Comparison of ENCODE assay signal across 11 mouse cellular contexts in genomic region chr3:17784076-17784475, GRCm38 (mm10).
DNase-seq lines count a peak whose midpoint lies in the region; ATAC-seq lines count a peak whose summit lies in the region.
"Had no signal": no experiment of that assay in that cellular context is flagged by ENCODE, and none has a peak within 500 bp of the region (broad histone marks: within the 10 kb centered on the region; RNA-seq: fewer than 3 reads in every experiment).

No protein-coding gene starts in this region.

- H3K9me3 ChIP-seq in hindbrain, embryonic 13.5 days, result no peaks in the 10 kb centered on the region
- no peaks in the 10 kb centered on the region for H3K9me3 ChIP-seq in midbrain, embryonic 14.5 days (ENCODE audit: control insufficient read depth, low read length)

- H3K4me1 ChIP-seq in hindbrain, embryonic 13.5 days (replicated peaks), result peaks cover 37% of the 10 kb centered on the region
- peaks cover 24% of the 10 kb centered on the region for H3K4me1 ChIP-seq in midbrain, embryonic 14.5 days (ENCODE audit: control insufficient read depth, insufficient read depth, low read length)

- peak; percentile 25 for DNase-seq in retina, postnatal 1 day
- DNase-seq in retina, embryonic 14.5 days (ENCODE audit: low spot score), result no peak
- DNase-seq in midbrain, embryonic 14.5 days, result peak; percentile 66
- no peak for DNase-seq in layer of hippocampus, postnatal 25 days (ENCODE audit: extremely low spot score in 1 of 2, low spot score in 1 of 2)
- DNase-seq in cerebellum, adult 18-20 months, result no peak
- DNase-seq: cerebellum, adult 2 months; embryo, embryonic 11 days; heart, adult 18-20 months had no signal

- H3K4me3 ChIP-seq in hindbrain, embryonic 13.5 days, result peak overlapping the region; percentile 26
- H3K4me3 ChIP-seq in midbrain, embryonic 14.5 days (replicated peaks; ENCODE audit: low read depth, low read length), result peak overlapping the region; percentile 94

- no peaks in the 10 kb centered on the region for H3K36me3 ChIP-seq in hindbrain, embryonic 13.5 days
- H3K36me3 ChIP-seq in midbrain, embryonic 14.5 days (ENCODE audit: control insufficient read depth, insufficient read depth, low read length), result no peaks in the 10 kb centered on the region
- H3K36me3 ChIP-seq: G1E had no signal

- 30% methylated on average over 3 of the region's 3 CpGs for WGBS in hindbrain, embryonic 13.5 days
- WGBS in midbrain, embryonic 14.5 days, result 11% methylated on average over 3 of the region's 3 CpGs

- H3K9ac ChIP-seq in hindbrain, embryonic 13.5 days, result peak overlapping the region; percentile 74
- peak overlapping the region; percentile 64 for H3K9ac ChIP-seq in midbrain, embryonic 14.5 days (replicated peaks; ENCODE audit: low read length)

- H3K4me2 ChIP-seq in hindbrain, embryonic 13.5 days, result peak overlapping the region; percentile 99
- peak overlapping the region; percentile 100 for H3K4me2 ChIP-seq in midbrain, embryonic 14.5 days (ENCODE audit: low read length)

- H3K27ac ChIP-seq in hindbrain, embryonic 13.5 days, result peak overlapping the region; percentile 87
- H3K27ac ChIP-seq in midbrain, embryonic 14.5 days (replicated peaks; ENCODE audit: low read depth, low read length), result peak overlapping the region; percentile 93

- no peaks in the 10 kb centered on the region for H3K27me3 ChIP-seq in hindbrain, embryonic 13.5 days
- H3K27me3 ChIP-seq in midbrain, embryonic 14.5 days (ENCODE audit: control insufficient read depth, insufficient read depth, low read length), result no peaks in the 10 kb centered on the region

- no peak for ATAC-seq in hindbrain, embryonic 13.5 days (ENCODE audit: low FRiP score)
- no peak for ATAC-seq in midbrain, embryonic 14.5 days (ENCODE audit: low FRiP score, low TSS enrichment)
- no peak for ATAC-seq in inflammation-experienced regulatory T-cells, adult 6 months

Comparison
In these comparisons a context has a peak if more than half of its experiments do, and no peak if none do; other contexts are left out.
1. DNase-seq: peak in retina, postnatal 1 day (single experiment) and midbrain, embryonic 14.5 days (single experiment); none in retina, embryonic 14.5 days (single experiment), layer of hippocampus, postnatal 25 days (0 of 2) and cerebellum, adult 18-20 months (0 of 2).